ENCODE assay signal across 21 mouse cellular contexts in genomic region chr5:119052354-119052996, GRCm38 (mm10).
DNase-seq lines count a peak whose midpoint lies in the region; ATAC-seq and TF ChIP-seq lines count a peak whose summit lies in the region.
"Had no signal": no experiment of that assay in that cellular context is flagged by ENCODE, and none has a peak within 500 bp of the region (broad histone marks: within the 10 kb centered on the region; RNA-seq: fewer than 3 reads in every experiment).

No protein-coding gene starts in this region.

- H3K4me2 ChIP-seq in lung, embryonic 14.5 days = no peak overlapping the region
- H3K4me2 ChIP-seq in forebrain, embryonic 13.5 days = no peak overlapping the region
- H3K4me2 ChIP-seq: forebrain, embryonic 12.5 days; hindbrain, embryonic 12.5 days; midbrain, embryonic 11.5 days had no signal

- intact Hi-C loops in gastrocnemius, adult 2 months (cut with DNase I) = loop anchor here (10.0 kb wide), 2 partner anchors 168 to 622 kb away; partner anchors contain the start of gene Tbx3

- 13% methylated on average over 11 of the region's 11 CpGs for WGBS in lung, embryonic 14.5 days
- WGBS in forebrain, embryonic 13.5 days = 71% methylated on average over 11 of the region's 11 CpGs

- H3K27me3 ChIP-seq in lung, embryonic 14.5 days (ENCODE audit: insufficient read depth, low read length) = no peaks in the 10 kb centered on the region
- peaks cover 5% of the 10 kb centered on the region; the same call in 1 of the 2 replicates for H3K27me3 ChIP-seq in forebrain, embryonic 13.5 days

- H3K9me3 ChIP-seq in lung, embryonic 14.5 days (ENCODE audit: low read depth, low read length) = no peaks in the 10 kb centered on the region
- no peaks in the 10 kb centered on the region for H3K9me3 ChIP-seq in forebrain, embryonic 13.5 days (replicated peaks)
- H3K9me3 ChIP-seq: forebrain, embryonic 12.5 days; heart, embryonic 10.5 days; hindbrain, embryonic 12.5 days; limb, embryonic 10.5 days had no signal

- ATAC-seq in lung, embryonic 14.5 days (ENCODE audit: insufficient read depth) = peak; percentile 73
- no peak for ATAC-seq in forebrain, embryonic 13.5 days

- TF ChIP-seq CTCF in gastrocnemius, adult 2 months (IDR thresholded peaks at IDR 0.05) = no peak
- TF ChIP-seq CTCF in lung, embryonic 14.5 days (IDR thresholded peaks at IDR 0.05; ENCODE audit: low read depth) = 0 out of 2 replicates have a peak, but pooled peaks have one; percentile 7

- H3K4me3 ChIP-seq in gastrocnemius, adult 2 months = no peak overlapping the region
- no peak overlapping the region for H3K4me3 ChIP-seq in lung, embryonic 14.5 days (ENCODE audit: low read depth, low read length)
- no peak overlapping the region for H3K4me3 ChIP-seq in forebrain, embryonic 13.5 days
- H3K4me3 ChIP-seq: forebrain, embryonic 12.5 days; heart, embryonic 10.5 days; hindbrain, embryonic 12.5 days; left cerebral cortex, adult 2 months; limb, embryonic 10.5 days had no signal

- no peaks in the 10 kb centered on the region for H3K36me3 ChIP-seq in lung, embryonic 14.5 days (ENCODE audit: insufficient read depth)
- no peaks in the 10 kb centered on the region for H3K36me3 ChIP-seq in forebrain, embryonic 13.5 days (ENCODE audit: poor library complexity, severe bottlenecking)
- H3K36me3 ChIP-seq: forebrain, embryonic 12.5 days; heart, embryonic 10.5 days; hindbrain, embryonic 12.5 days; limb, embryonic 10.5 days had no signal

- no peak for DNase-seq in gastrocnemius, adult 2 months
- DNase-seq in gastrocnemius, adult 18-20 months (ENCODE audit: low spot score) = no peak
- DNase-seq in kidney, postnatal 14 days = peak; percentile 23
- no peak for DNase-seq in kidney, postnatal 4 days
- peak; percentile 82 for DNase-seq in lung, embryonic 14.5 days
- DNase-seq in lung, postnatal 36 days = peak; percentile 85
- DNase-seq in retina, embryonic 14.5 days (ENCODE audit: low spot score) = no peak
- DNase-seq: adrenal gland, postnatal 25 days; B cell, adult 2 months; cerebellum, adult 8-10 months; gastrocnemius, postnatal 36 days; layer of hippocampus, adult 9-11 months; right cerebral cortex, adult 18-20 months had no signal

- H3K9ac ChIP-seq in lung, embryonic 14.5 days = no peak overlapping the region
- H3K9ac ChIP-seq in forebrain, embryonic 13.5 days = no peak overlapping the region
- H3K9ac ChIP-seq: forebrain, embryonic 12.5 days; hindbrain, embryonic 12.5 days had no signal

- H3K4me1 ChIP-seq in lung, embryonic 14.5 days (ENCODE audit: insufficient read depth) = no peaks in the 10 kb centered on the region; the same call in 1 of the 2 replicates
- H3K4me1 ChIP-seq in forebrain, embryonic 13.5 days = peaks cover 10% of the 10 kb centered on the region

- H3K27ac ChIP-seq in gastrocnemius, adult 2 months = peak overlapping the region; percentile 25; the same call in 1 of the 2 replicates
- peak overlapping the region; percentile 71 for H3K27ac ChIP-seq in lung, embryonic 14.5 days (ENCODE audit: low read depth)
- no peak overlapping the region for H3K27ac ChIP-seq in forebrain, embryonic 13.5 days
- H3K27ac ChIP-seq: forebrain, embryonic 12.5 days; heart, embryonic 10.5 days; hindbrain, embryonic 12.5 days; left cerebral cortex, adult 2 months; limb, embryonic 10.5 days; stomach, postnatal 0 days had no signal

Comparison
In these comparisons a context has a peak if more than half of its experiments do, and no peak if none do; other contexts are left out.
1. DNase-seq: peak in kidney, postnatal 14 days (single experiment), lung, embryonic 14.5 days (single experiment) and lung, postnatal 36 days (single experiment); none in gastrocnemius, adult 2 months (single experiment), gastrocnemius, adult 18-20 months (single experiment), kidney, postnatal 4 days (0 of 2) and retina, embryonic 14.5 days (single experiment).